Mouse (Mus musculus) embryonic facial prominence, embryonic 13.5 days (tissue): ENCODE measurements around the gene Etl4. TPM values are rescaled to one million over a fixed set of nuclear protein-coding genes. Genes with fewer than 3 reads are reported as not detected.
A peak's percentile ranks its signal among the peaks of the same experiment; 100 is the strongest.

ENCODE experiments used
- ATAC-seq: fragments of 200-750 bp; cut with Nextera tagmentation; 2 replicates; pipeline ENCODE4 v1.8.0; 2017; ENCODE audit warnings: low read depth; ENCODE audit not compliant: insufficient number of reproducible peaks, insufficient read depth, low FRiP score, low TSS enrichment
- H3K27ac ChIP-seq: fragments of 300-500 bp; sonication (generic); 2 replicates; pipeline ENCODE4 v1.5.1; 2015; ENCODE audit warnings: moderate library complexity, mild to moderate bottlenecking, inconsistent platforms
- H3K27me3 ChIP-seq: fragments of 300-500 bp; sonication (generic); 2 replicates; pipeline ENCODE4 v1.6.1; 2015; ENCODE audit warnings: mild to moderate bottlenecking, inconsistent platforms
- H3K36me3 ChIP-seq: fragments of 300-500 bp; sonication (generic); 2 replicates; pipeline ENCODE4 v1.6.1; 2015; ENCODE audit warnings: mild to moderate bottlenecking, inconsistent platforms
- H3K4me1 ChIP-seq: fragments of 300-500 bp; sonication (generic); 2 replicates; pipeline ENCODE4 v1.6.1; 2015; ENCODE audit warnings: inconsistent platforms
- H3K4me2 ChIP-seq: fragments of 300-500 bp; sonication (generic); 2 replicates; pipeline ENCODE4 v1.6.1; 2015; ENCODE audit warnings: moderate library complexity, mild to moderate bottlenecking, inconsistent platforms
- H3K4me3 ChIP-seq: fragments of 300-500 bp; sonication (generic); 2 replicates; pipeline ENCODE4 v1.5.1; 2015; ENCODE audit warnings: mild to moderate bottlenecking, inconsistent platforms
- H3K9ac ChIP-seq: fragments of 300-500 bp; sonication (generic); 2 replicates; pipeline ENCODE4 v1.6.1; 2015; ENCODE audit warnings: mild to moderate bottlenecking, inconsistent platforms
- H3K9me3 ChIP-seq: fragments of 300-500 bp; sonication (generic); 2 replicates; pipeline ENCODE4 v1.6.1; 2016; ENCODE audit warnings: inconsistent platforms
- WGBS: fragments of 180-500 bp; shearing (Covaris S2); methylation state at CpG from one replicate; pipeline ENCODE4 v1.1.7; 2015; ENCODE audit warnings: mixed read lengths; 5-methylcytosine and 5-hydroxymethylcytosine counted together
- polyA plus RNA-seq: library from polyadenylated mRNA; unstranded; fragments of >200 nt; fragmentation: Nextera tagmentation; extraction: Ambion mirVana; gene quantifications from 2 replicates; pipeline ENCODE4 v1.2.1, GENCODE M21; 2015

Etl4 gene
- polyA plus RNA-seq, 1 experiment from 2014 or later: 33.3 TPM

- H3K4me1 ChIP-seq: peaks cover 15% of the 10 kb centered on the region
- ATAC-seq: no peak
- no peak overlapping the region for H3K4me2 ChIP-seq
- H3K36me3 ChIP-seq: no peaks in the 10 kb centered on the region
- no peak overlapping the region for H3K9ac ChIP-seq
- H3K4me3 ChIP-seq: no peak overlapping the region
- WGBS: 36% methylated on average over 3 of the region's 3 CpGs
- H3K9me3 ChIP-seq: no peaks in the 10 kb centered on the region
- H3K27me3 ChIP-seq: no peaks in the 10 kb centered on the region
- no peak overlapping the region for H3K27ac ChIP-seq
These were observed 646.1 kb downstream of the Etl4 start for GRCm38 (mm10) chr2:20555706-20556105.

GRCm38 (mm10) chr2:20559083-20559482, 649.5 kb downstream of the Etl4 start:
- WGBS: 85% methylated on average over 5 of the region's 5 CpGs
- Histone ChIP-seq H3K9me3 (no peaks in the 10 kb centered on the region), H3K27me3 (no peaks in the 10 kb centered on the region), H3K36me3 (no peaks in the 10 kb centered on the region), H3K4me3 (no peak overlapping the region), H3K9ac (no peak overlapping the region), H3K4me1 (peaks cover 28% of the 10 kb centered on the region), H3K4me2 (no peak overlapping the region), H3K27ac (peak overlapping the region; percentile 68)
- ATAC-seq: no peak

GRCm38 (mm10) chr2:20559723-20560122, 650.1 kb downstream of the Etl4 start:
- Histone ChIP-seq H3K4me1 (peaks cover 28% of the 10 kb centered on the region), H3K9me3 (no peaks in the 10 kb centered on the region), H3K36me3 (no peaks in the 10 kb centered on the region), H3K9ac (no peak overlapping the region), H3K27me3 (no peaks in the 10 kb centered on the region), H3K4me2 (no peak overlapping the region), H3K4me3 (no peak overlapping the region), H3K27ac (peak overlapping the region; percentile 30; the same call in 1 of the 2 replicates)
- WGBS: 36% methylated on average over 2 of the region's 2 CpGs
- ATAC-seq: no peak

- no peaks in the 10 kb centered on the region for H3K27me3 ChIP-seq
- no peaks in the 10 kb centered on the region for H3K9me3 ChIP-seq
- H3K27ac ChIP-seq: no peak overlapping the region
- 84% methylated on average over 9 of the region's 9 CpGs for WGBS
- no peak overlapping the region for H3K9ac ChIP-seq
- H3K4me2 ChIP-seq: no peak overlapping the region
- no peaks in the 10 kb centered on the region for H3K36me3 ChIP-seq
- no peak overlapping the region for H3K4me3 ChIP-seq
- no peak for ATAC-seq
- H3K4me1 ChIP-seq: peaks cover 28% of the 10 kb centered on the region
These were observed 651.0 kb downstream of the Etl4 start for GRCm38 (mm10) chr2:20560581-20560980.

- Histone ChIP-seq H3K4me3 (no peak overlapping the region), H3K4me1 (peaks cover 28% of the 10 kb centered on the region), H3K36me3 (no peaks in the 10 kb centered on the region), H3K27ac (no peak overlapping the region), H3K9me3 (no peaks in the 10 kb centered on the region), H3K9ac (0 out of 2 replicates have a peak overlapping the region, but pooled peaks have one; percentile 22), H3K4me2 (no peak overlapping the region), H3K27me3 (no peaks in the 10 kb centered on the region)
- ATAC-seq: no peak
- WGBS: 10% methylated on average over 6 of the region's 6 CpGs
These were observed 653.5 kb downstream of the Etl4 start for GRCm38 (mm10) chr2:20563036-20563435.

- Histone ChIP-seq H3K4me1 (no peaks in the 10 kb centered on the region), H3K9me3 (no peaks in the 10 kb centered on the region), H3K4me2 (no peak overlapping the region), H3K9ac (no peak overlapping the region), H3K36me3 (no peaks in the 10 kb centered on the region), H3K27me3 (no peaks in the 10 kb centered on the region), H3K4me3 (no peak overlapping the region), H3K27ac (no peak overlapping the region)
- ATAC-seq: no peak
- WGBS: 77% methylated on average over 1 of the region's 1 CpGs
These were observed 658.9 kb downstream of the Etl4 start for GRCm38 (mm10) chr2:20568456-20568855.

GRCm38 (mm10) chr2:20571940-20572339, 662.4 kb downstream of the Etl4 start:
- H3K4me2 ChIP-seq: no peak overlapping the region
- H3K27ac ChIP-seq: no peak overlapping the region
- H3K4me3 ChIP-seq: no peak overlapping the region
- H3K9ac ChIP-seq: no peak overlapping the region
- no peaks in the 10 kb centered on the region for H3K4me1 ChIP-seq
- no peaks in the 10 kb centered on the region for H3K9me3 ChIP-seq
- H3K36me3 ChIP-seq: 0 out of 2 replicates have a peak, but pooled peaks cover 3% of the 10 kb centered on the region
- 87% methylated on average over 1 of the region's 1 CpGs for WGBS
- no peak for ATAC-seq
- no peaks in the 10 kb centered on the region for H3K27me3 ChIP-seq

GRCm38 (mm10) chr2:20580331-20580730, 670.8 kb downstream of the Etl4 start:
- H3K4me3 ChIP-seq: no peak overlapping the region
- H3K27ac ChIP-seq: no peak overlapping the region
- no peak overlapping the region for H3K9ac ChIP-seq
- WGBS: 71% methylated on average over 3 of the region's 3 CpGs
- H3K4me2 ChIP-seq: no peak overlapping the region
- H3K36me3 ChIP-seq: 0 out of 2 replicates have a peak, but pooled peaks cover 3% of the 10 kb centered on the region
- no peaks in the 10 kb centered on the region for H3K4me1 ChIP-seq
- ATAC-seq: no peak
- no peaks in the 10 kb centered on the region for H3K9me3 ChIP-seq
- no peaks in the 10 kb centered on the region for H3K27me3 ChIP-seq

- H3K27ac ChIP-seq: no peak overlapping the region
- H3K4me2 ChIP-seq: no peak overlapping the region
- H3K4me1 ChIP-seq: no peaks in the 10 kb centered on the region
- 0 out of 2 replicates have a peak, but pooled peaks cover 5% of the 10 kb centered on the region for H3K9me3 ChIP-seq
- no peak for ATAC-seq
- no peaks in the 10 kb centered on the region for H3K27me3 ChIP-seq
- H3K9ac ChIP-seq: no peak overlapping the region
- H3K4me3 ChIP-seq: no peak overlapping the region
- H3K36me3 ChIP-seq: no peaks in the 10 kb centered on the region
These were observed 673.5 kb downstream of the Etl4 start for GRCm38 (mm10) chr2:20583032-20583431.

GRCm38 (mm10) chr2:20583562-20584153, 674.1 kb downstream of the Etl4 start:
- Histone ChIP-seq H3K27ac (no peak overlapping the region), H3K9ac (no peak overlapping the region), H3K4me1 (no peaks in the 10 kb centered on the region), H3K9me3 (0 out of 2 replicates have a peak, but pooled peaks cover 5% of the 10 kb centered on the region), H3K4me3 (no peak overlapping the region), H3K4me2 (no peak overlapping the region), H3K36me3 (no peaks in the 10 kb centered on the region), H3K27me3 (no peaks in the 10 kb centered on the region)
- ATAC-seq: no peak
- 87% methylated on average over 6 of the region's 6 CpGs for WGBS

GRCm38 (mm10) chr2:20587913-20588312, 678.3 kb downstream of the Etl4 start:
- no peaks in the 10 kb centered on the region for H3K36me3 ChIP-seq

GRCm38 (mm10) chr2:20588631-20589030, 679.1 kb downstream of the Etl4 start:
- H3K27me3 ChIP-seq: no peaks in the 10 kb centered on the region
- 0 out of 2 replicates have a peak, but pooled peaks cover 5% of the 10 kb centered on the region for H3K9me3 ChIP-seq
- no peak overlapping the region for H3K4me3 ChIP-seq
- no peak for ATAC-seq
- H3K4me2 ChIP-seq: no peak overlapping the region
- no peaks in the 10 kb centered on the region for H3K36me3 ChIP-seq
- H3K4me1 ChIP-seq: no peaks in the 10 kb centered on the region
- no peak overlapping the region for H3K9ac ChIP-seq
- H3K27ac ChIP-seq: no peak overlapping the region

More at GRCm38 (mm10) chr2:20587913-20588312, 678.3 kb downstream of the Etl4 start:
- H3K4me3 ChIP-seq: no peak overlapping the region
- H3K4me1 ChIP-seq: no peaks in the 10 kb centered on the region
- H3K27me3 ChIP-seq: no peaks in the 10 kb centered on the region
- H3K9me3 ChIP-seq: 0 out of 2 replicates have a peak, but pooled peaks cover 5% of the 10 kb centered on the region
- H3K4me2 ChIP-seq: no peak overlapping the region
- no peak for ATAC-seq
- 91% methylated on average over 2 of the region's 2 CpGs for WGBS
- no peak overlapping the region for H3K9ac ChIP-seq
- H3K27ac ChIP-seq: no peak overlapping the region
